Comparison of ENCODE assay signal across 9 mouse cellular contexts in genomic region chr12:117761698-117762097, GRCm38 (mm10). TPM values are rescaled to one million over a fixed set of nuclear protein-coding genes. Genes with fewer than 3 reads are reported as not detected.
DNase-seq lines count a peak whose midpoint lies in the region; ATAC-seq lines count a peak whose summit lies in the region.
"Had no signal": no experiment of that assay in that cellular context is flagged by ENCODE, and none has a peak within 500 bp of the region (broad histone marks: within the 10 kb centered on the region; RNA-seq: fewer than 3 reads in every experiment).

No protein-coding gene starts in this region.

- no peaks in the 10 kb centered on the region for H3K9me3 ChIP-seq in megakaryocyte, embryonic 14.5 days
- H3K9me3 ChIP-seq: midbrain, embryonic 12.5 days had no signal

- peak; percentile 18 for DNase-seq in adrenal gland, adult 2 months
- no peak for DNase-seq in adrenal gland, postnatal 25 days
- peak; percentile 42 to 62 for DNase-seq in layer of hippocampus, postnatal 36 days
- peak; percentile 39 for DNase-seq in right cerebral cortex, postnatal 25 days
- DNase-seq in cerebellum, adult 11 months, result no peak

- peaks cover 9% of the 10 kb centered on the region for H3K27me3 ChIP-seq in megakaryocyte, embryonic 14.5 days (replicated peaks)

- H3K36me3 ChIP-seq in megakaryocyte, embryonic 14.5 days (replicated peaks; ENCODE audit: low read length), result no peaks in the 10 kb centered on the region

- peaks cover 52% of the 10 kb centered on the region for H3K4me1 ChIP-seq in megakaryocyte, embryonic 14.5 days

- H3K4me3 ChIP-seq in megakaryocyte, embryonic 14.5 days (replicated peaks), result peak overlapping the region; percentile 6
- H3K4me3 ChIP-seq: midbrain, embryonic 12.5 days had no signal

- no peak for ATAC-seq in megakaryocyte, adult 5-6 weeks (ENCODE audit: poor library complexity, severe bottlenecking)
- no peak for ATAC-seq in erythroblast, adult 5-6 weeks (replicated peaks; ENCODE audit: low FRiP score, poor library complexity, severe bottlenecking)

RNA-seq across cellular contexts. Expression of gene Cdca7l, which starts 42.4 kb away (rescaled TPM):
- total RNA-seq in adrenal gland, adult 2 months (2021), result 1 to 10 TPM; 2.1 to 2.3 TPM
- 1.3 and 2.0 TPM in 2 replicates for polyA plus RNA-seq in adrenal gland, adult 2 months (2012; rRNA removed)
- total RNA-seq in adrenal gland, postnatal 25 days (2021), result 5.0 and 7.5 TPM in 2 replicates
- polyA plus RNA-seq in megakaryocyte, embryonic 14.5 days (2012; ENCODE audit: insufficient read depth, low replicate concordance), result 4.1 and 7.4 TPM in 2 replicates
- 17.7 and 22.1 TPM in 2 replicates for total RNA-seq in megakaryocyte, adult 5-6 weeks (2015)
- 41.9 and 50.9 TPM in 2 replicates for total RNA-seq in megakaryocyte, adult 5-6 weeks (2017)
- 1 to 10 TPM; 1.1 to 1.3 TPM for total RNA-seq in layer of hippocampus, postnatal 36 days (2021)
- total RNA-seq in erythroblast, adult 5-6 weeks (2015; ENCODE audit: low replicate concordance), result 8.4 and 13.4 TPM in 2 replicates
- total RNA-seq in erythroblast, adult 5-6 weeks (2017; ENCODE audit: low replicate concordance), result 19.7 and 38.7 TPM in 2 replicates

Comparison
In these comparisons a context has a peak if more than half of its experiments do, and no peak if none do; other contexts are left out.
1. DNase-seq: peak in adrenal gland, adult 2 months (single experiment), layer of hippocampus, postnatal 36 days (2 of 2) and right cerebral cortex, postnatal 25 days (single experiment); none in adrenal gland, postnatal 25 days (single experiment) and cerebellum, adult 11 months (single experiment).